Mouse (Mus musculus): Measurements from ENCODE around the gene Dnajc15. TPM values are rescaled to one million over a fixed set of nuclear protein-coding genes. Genes with fewer than 3 reads are reported as not detected.

Dnajc15 gene
- 102 and 107 TPM in 2 replicates for polyA plus RNA-seq (2015; fragmentation: Nextera tagmentation; extraction: Ambion mirVana)

GRCm38 (mm10) chr14:77874304-77875241 is at the start of gene Dnajc15:
Dnajc15 (minus strand) TSS chr14:77875125.
- H3K27ac ChIP-seq: 0 out of 2 replicates have a peak within 1 kb of the TSS, but pooled peaks have one; percentile 4
- WGBS: 1% methylated on average over 44 of the region's 44 CpGs
- H3K9ac ChIP-seq: peak within 1 kb of the TSS; percentile 83
- peak; percentile 60 for ATAC-seq (ENCODE audit: insufficient number of reproducible peaks, insufficient read depth, low FRiP score, low TSS enrichment, low read depth)
- H3K4me3 ChIP-seq: peak within 1 kb of the TSS; percentile 89
- peaks cover 3% of the 10 kb centered on the region for H3K36me3 ChIP-seq
- H3K4me2 ChIP-seq: peak within 1 kb of the TSS; percentile 76
- no peaks in the 10 kb centered on the region for H3K4me1 ChIP-seq
- no peaks in the 10 kb centered on the region for H3K27me3 ChIP-seq
- H3K9me3 ChIP-seq: no peaks in the 10 kb centered on the region

GRCm38 (mm10) chr14:77923076-77923865 is 48.3 kb upstream of the Dnajc15 start:
- no peak overlapping the region for H3K9ac ChIP-seq
- H3K36me3 ChIP-seq: no peaks in the 10 kb centered on the region
- H3K4me1 ChIP-seq: peaks cover 8% of the 10 kb centered on the region; the same call in 1 of the 2 replicates
- ATAC-seq (ENCODE audit: insufficient number of reproducible peaks, insufficient read depth, low FRiP score, low TSS enrichment, low read depth): no peak
- 54% methylated on average over 6 of the region's 6 CpGs for WGBS
- no peak overlapping the region for H3K4me3 ChIP-seq
- no peaks in the 10 kb centered on the region for H3K27me3 ChIP-seq
- H3K27ac ChIP-seq: no peak overlapping the region
- H3K9me3 ChIP-seq: no peaks in the 10 kb centered on the region
- H3K4me2 ChIP-seq: no peak overlapping the region

- no peaks in the 10 kb centered on the region for H3K27me3 ChIP-seq
- no peaks in the 10 kb centered on the region for H3K36me3 ChIP-seq
- H3K9me3 ChIP-seq: no peaks in the 10 kb centered on the region
- ATAC-seq (ENCODE audit: insufficient number of reproducible peaks, insufficient read depth, low FRiP score, low TSS enrichment, low read depth): no peak
- peaks cover 8% of the 10 kb centered on the region; the same call in 1 of the 2 replicates for H3K4me1 ChIP-seq
- no peak overlapping the region for H3K9ac ChIP-seq
- no peak overlapping the region for H3K4me3 ChIP-seq
- WGBS: 87% methylated on average over 8 of the region's 8 CpGs
- H3K27ac ChIP-seq: no peak overlapping the region
- H3K4me2 ChIP-seq: no peak overlapping the region
Observed at GRCm38 (mm10) chr14:77921641-77922040, 46.7 kb upstream of the Dnajc15 start.

GRCm38 (mm10) chr14:77915776-77916175 is 40.9 kb upstream of the Dnajc15 start:
- no peaks in the 10 kb centered on the region for H3K9me3 ChIP-seq
- H3K27me3 ChIP-seq: no peaks in the 10 kb centered on the region
- no peaks in the 10 kb centered on the region for H3K36me3 ChIP-seq
- no peak for ATAC-seq (ENCODE audit: insufficient number of reproducible peaks, insufficient read depth, low FRiP score, low TSS enrichment, low read depth)
- H3K9ac ChIP-seq: no peak overlapping the region
- no peaks in the 10 kb centered on the region for H3K4me1 ChIP-seq
- no peak overlapping the region for H3K27ac ChIP-seq
- no peak overlapping the region for H3K4me2 ChIP-seq
- H3K4me3 ChIP-seq: no peak overlapping the region
- 88% methylated on average over 5 of the region's 5 CpGs for WGBS

- no peaks in the 10 kb centered on the region for H3K9me3 ChIP-seq
- H3K4me2 ChIP-seq: no peak overlapping the region
- no peak overlapping the region for H3K4me3 ChIP-seq
- H3K36me3 ChIP-seq: no peaks in the 10 kb centered on the region
- no peaks in the 10 kb centered on the region for H3K27me3 ChIP-seq
- 88% methylated on average over 5 of the region's 5 CpGs for WGBS
- no peak overlapping the region for H3K9ac ChIP-seq
- H3K27ac ChIP-seq: no peak overlapping the region
- ATAC-seq (ENCODE audit: insufficient number of reproducible peaks, insufficient read depth, low FRiP score, low TSS enrichment, low read depth): no peak
- H3K4me1 ChIP-seq: no peaks in the 10 kb centered on the region
Observed at GRCm38 (mm10) chr14:77906586-77906985, 31.7 kb upstream of the Dnajc15 start.

- Histone ChIP-seq H3K27ac (no peak overlapping the region), H3K4me1 (no peaks in the 10 kb centered on the region), H3K9ac (no peak overlapping the region), H3K27me3 (no peaks in the 10 kb centered on the region), H3K36me3 (no peaks in the 10 kb centered on the region), H3K4me3 (no peak overlapping the region), H3K9me3 (no peaks in the 10 kb centered on the region), H3K4me2 (no peak overlapping the region)
- ATAC-seq (ENCODE audit: insufficient number of reproducible peaks, insufficient read depth, low FRiP score, low TSS enrichment, low read depth): no peak
- WGBS: 81% methylated on average over 5 of the region's 5 CpGs
Observed at GRCm38 (mm10) chr14:77905466-77905865, 30.5 kb upstream of the Dnajc15 start.

GRCm38 (mm10) chr14:77904171-77904762 is 29.3 kb upstream of the Dnajc15 start, which contains the start of gene Epsti1:
Epsti1 (plus strand) TSS chr14:77904239.
- Histone ChIP-seq H3K36me3 (no peaks in the 10 kb centered on the region), H3K4me1 (no peaks in the 10 kb centered on the region), H3K9me3 (no peaks in the 10 kb centered on the region), H3K4me2 (no peak within 1 kb of the TSS), H3K9ac (no peak within 1 kb of the TSS), H3K27me3 (no peaks in the 10 kb centered on the region), H3K4me3 (no peak within 1 kb of the TSS), H3K27ac (no peak within 1 kb of the TSS)
- 66% methylated on average over 15 of the region's 15 CpGs for WGBS
- no peak for ATAC-seq (ENCODE audit: insufficient number of reproducible peaks, insufficient read depth, low FRiP score, low TSS enrichment, low read depth)

- Histone ChIP-seq H3K27ac (no peak overlapping the region), H3K4me1 (no peaks in the 10 kb centered on the region), H3K36me3 (no peaks in the 10 kb centered on the region), H3K9ac (no peak overlapping the region), H3K9me3 (no peaks in the 10 kb centered on the region), H3K4me3 (no peak overlapping the region), H3K27me3 (no peaks in the 10 kb centered on the region), H3K4me2 (no peak overlapping the region)
- ATAC-seq (ENCODE audit: insufficient number of reproducible peaks, insufficient read depth, low FRiP score, low TSS enrichment, low read depth): no peak
- WGBS: 87% methylated on average over 3 of the region's 3 CpGs
Observed at GRCm38 (mm10) chr14:77902541-77902940, 27.6 kb upstream of the Dnajc15 start.

- H3K4me2 ChIP-seq: no peak overlapping the region
- ATAC-seq (ENCODE audit: insufficient number of reproducible peaks, insufficient read depth, low FRiP score, low TSS enrichment, low read depth): no peak
- WGBS: 86% methylated on average over 3 of the region's 3 CpGs
Observed at GRCm38 (mm10) chr14:77895951-77896350, 21.0 kb upstream of the Dnajc15 start.

GRCm38 (mm10) chr14:77889911-77890310 is 15.0 kb upstream of the Dnajc15 start:
- no peaks in the 10 kb centered on the region for H3K27me3 ChIP-seq
- no peak overlapping the region for H3K9ac ChIP-seq
- no peak overlapping the region for H3K4me3 ChIP-seq
- no peaks in the 10 kb centered on the region for H3K36me3 ChIP-seq
- peaks cover 3% of the 10 kb centered on the region; the same call in 1 of the 2 replicates for H3K9me3 ChIP-seq
- H3K4me1 ChIP-seq: no peaks in the 10 kb centered on the region
- no peak overlapping the region for H3K27ac ChIP-seq
- no peak for ATAC-seq (ENCODE audit: insufficient number of reproducible peaks, insufficient read depth, low FRiP score, low TSS enrichment, low read depth)
- H3K4me2 ChIP-seq: no peak overlapping the region
- WGBS: 89% methylated on average over 7 of the region's 7 CpGs

More at GRCm38 (mm10) chr14:77895951-77896350, 21.0 kb upstream of the Dnajc15 start:
- Histone ChIP-seq H3K4me3 (no peak overlapping the region), H3K27me3 (no peaks in the 10 kb centered on the region), H3K36me3 (no peaks in the 10 kb centered on the region), H3K9me3 (no peaks in the 10 kb centered on the region), H3K9ac (no peak overlapping the region), H3K4me1 (no peaks in the 10 kb centered on the region), H3K27ac (no peak overlapping the region)

GRCm38 (mm10) chr14:77886941-77887340 is 12.0 kb upstream of the Dnajc15 start:
- 83% methylated on average over 4 of the region's 4 CpGs for WGBS
- no peak for ATAC-seq (ENCODE audit: insufficient number of reproducible peaks, insufficient read depth, low FRiP score, low TSS enrichment, low read depth)

More at GRCm38 (mm10) chr14:77886941-77887340, 12.0 kb upstream of the Dnajc15 start:
- no peaks in the 10 kb centered on the region for H3K27me3 ChIP-seq
- no peak overlapping the region for H3K4me3 ChIP-seq
- H3K9ac ChIP-seq: no peak overlapping the region
- H3K27ac ChIP-seq: no peak overlapping the region
- H3K9me3 ChIP-seq: peaks cover 3% of the 10 kb centered on the region; the same call in 1 of the 2 replicates
- H3K36me3 ChIP-seq: no peaks in the 10 kb centered on the region
- no peaks in the 10 kb centered on the region for H3K4me1 ChIP-seq
- H3K4me2 ChIP-seq: no peak overlapping the region
